Mouse (Mus musculus) hindbrain, postnatal 0 days (tissue): ENCODE results near the gene Rnf43. TPM values are rescaled to one million over a fixed set of nuclear protein-coding genes. Genes with fewer than 3 reads are reported as not detected.

ENCODE experiments used
- ATAC-seq: fragments of 200-750 bp; cut with Nextera tagmentation; 2 replicates; pipeline ENCODE4 v1.8.0; 2017; ENCODE audit warnings: mild to moderate bottlenecking, moderate TSS enrichment, moderate library complexity
- DNase-seq: peaks from one replicate; pipeline ENCODE4 v3.0.0-alpha.2; 2015; ENCODE audit warnings: low spot score
- H3K27ac ChIP-seq: fragments of 300-500 bp; sonication (generic); 2 replicates; pipeline ENCODE4 v1.5.1; 2014; ENCODE audit warnings: mild to moderate bottlenecking
- H3K27me3 ChIP-seq: fragments of 300-500 bp; sonication (generic); 2 replicates; pipeline ENCODE4 v1.6.1; 2014; ENCODE audit warnings: low read length, mixed read lengths; ENCODE audit not compliant: insufficient read depth
- H3K36me3 ChIP-seq: fragments of 300-500 bp; sonication (generic); 2 replicates; pipeline ENCODE4 v1.6.1; 2014; ENCODE audit warnings: low read length, mixed read lengths; ENCODE audit not compliant: insufficient read depth
- H3K4me1 ChIP-seq: fragments of 300-500 bp; sonication (generic); 2 replicates; pipeline ENCODE4 v1.6.1; 2014; ENCODE audit warnings: antibody characterized with exemption, low read length, mixed read lengths; ENCODE audit not compliant: insufficient read depth
- H3K4me2 ChIP-seq: fragments of 300-500 bp; sonication (generic); 2 replicates; pipeline ENCODE4 v1.6.1; 2014; ENCODE audit warnings: low read depth, mild to moderate bottlenecking, low read length, moderate library complexity, mixed read lengths
- H3K4me3 ChIP-seq: fragments of 300-500 bp; sonication (generic); 2 replicates; pipeline ENCODE4 v1.5.1; 2014; ENCODE audit warnings: low read length
- H3K9ac ChIP-seq: fragments of 300-500 bp; sonication (generic); replicated peaks from 2 replicates; pipeline ENCODE4 v1.6.1; 2014; ENCODE audit warnings: mild to moderate bottlenecking, low read length, moderate library complexity, mixed read lengths
- H3K9me3 ChIP-seq: fragments of 300-500 bp; sonication (generic); 2 replicates; pipeline ENCODE4 v1.6.1; 2016; ENCODE audit warnings: low read length, mixed read lengths
- CTCF ChIP-seq: IDR thresholded peaks from 2 replicates; pipeline ENCODE4 v1.5.1; 2016; ENCODE audit warnings: antibody characterized with exemption, control low read depth, low read depth
- WGBS: fragments of 180-500 bp; shearing (Covaris S2); extraction: QIAGEN DNeasy Blood & Tissue Kit; methylation state at CpG from one replicate; pipeline ENCODE4 v1.1.7; 2014; 5-methylcytosine and 5-hydroxymethylcytosine counted together
- polyA plus RNA-seq: library from polyadenylated mRNA; unstranded; fragments of >200 nt; fragmentation: Nextera tagmentation; extraction: Ambion mirVana; gene quantifications from 2 replicates; pipeline ENCODE4 v1.2.1, GENCODE M21; 2015
- total RNA-seq: library from RNA; depleted of rRNA; stranded (reverse); fragments of >200 nt; gene quantifications from 2 replicates; pipeline ENCODE4 v1.2.3, GENCODE M21; 2014

Gene Rnf43
- total and polyA plus RNA-seq, 2 experiments from 2014 or later, result 0.85 to 10.7 TPM

GRCm38 (mm10) chr11:87629859-87630258, 32.7 kb upstream of the Rnf43 start:
- 28% methylated on average over 10 of the region's 10 CpGs for WGBS
- ATAC-seq (no peak), DNase-seq (peak; percentile 73)
- Histone ChIP-seq H3K9me3 (no peaks in the 10 kb centered on the region), H3K4me1 (no peaks in the 10 kb centered on the region), H3K27ac (no peak overlapping the region), H3K4me3 (no peak overlapping the region), H3K4me2 (no peak overlapping the region), H3K9ac (no peak overlapping the region), H3K36me3 (no peaks in the 10 kb centered on the region), H3K27me3 (no peaks in the 10 kb centered on the region)
- peak; percentile 78 for TF ChIP-seq CTCF

GRCm38 (mm10) chr11:87638793-87639192, 23.7 kb upstream of the Rnf43 start:
- Histone ChIP-seq H3K9ac (peak overlapping the region; percentile 28; the same call in 1 of the 2 replicates), H3K36me3 (no peaks in the 10 kb centered on the region), H3K27me3 (no peaks in the 10 kb centered on the region), H3K9me3 (no peaks in the 10 kb centered on the region), H3K4me1 (no peaks in the 10 kb centered on the region), H3K27ac (peak overlapping the region; percentile 12; the same call in 1 of the 2 replicates), H3K4me3 (peak overlapping the region; percentile 32), H3K4me2 (peak overlapping the region; percentile 55)
- DNase-seq, result no peak
- 9% methylated on average over 2 of the region's 2 CpGs for WGBS
- no peak for ATAC-seq
- TF ChIP-seq CTCF, result no peak

DNA sequence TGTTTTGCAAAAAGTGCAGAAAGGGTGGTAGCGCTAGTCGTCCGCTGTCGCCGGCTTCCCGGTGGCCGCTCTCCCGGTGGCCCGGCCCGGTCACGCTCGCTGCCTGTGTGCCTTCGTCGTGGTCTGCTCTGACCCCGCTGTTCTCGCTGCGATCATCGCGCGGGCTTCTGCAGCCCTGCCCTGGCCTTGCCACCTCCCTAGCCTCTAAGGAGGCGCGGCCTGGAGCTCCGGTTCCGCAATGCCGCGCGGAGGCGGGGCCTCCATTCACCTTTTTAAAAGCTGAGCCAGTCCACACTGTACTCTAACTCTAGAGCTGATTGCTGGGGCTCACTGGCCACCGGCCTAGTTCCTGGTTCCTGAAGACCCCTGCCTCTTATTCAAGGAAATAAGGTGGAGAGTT, 23.3 kb upstream of the Rnf43 start:
- H3K27me3 ChIP-seq, result no peaks in the 10 kb centered on the region
- DNase-seq, result peak; percentile 47
- H3K4me1 ChIP-seq, result no peaks in the 10 kb centered on the region
- peak overlapping the region; percentile 32 for H3K4me3 ChIP-seq
- peak overlapping the region; percentile 28 for H3K9ac ChIP-seq
- WGBS, result 5% methylated on average over 29 of the region's 29 CpGs
- ATAC-seq, result peak; percentile 53; the same call in 1 of the 2 replicates
- H3K36me3 ChIP-seq, result no peaks in the 10 kb centered on the region
- H3K4me2 ChIP-seq, result peak overlapping the region; percentile 55
- peak overlapping the region; percentile 12; the same call in 1 of the 2 replicates for H3K27ac ChIP-seq
- no peaks in the 10 kb centered on the region for H3K9me3 ChIP-seq
- no peak for TF ChIP-seq CTCF

- TF ChIP-seq CTCF, result no peak
These were observed 19.7 kb upstream of the Rnf43 start for GRCm38 (mm10) chr11:87642865-87643264.

DNA sequence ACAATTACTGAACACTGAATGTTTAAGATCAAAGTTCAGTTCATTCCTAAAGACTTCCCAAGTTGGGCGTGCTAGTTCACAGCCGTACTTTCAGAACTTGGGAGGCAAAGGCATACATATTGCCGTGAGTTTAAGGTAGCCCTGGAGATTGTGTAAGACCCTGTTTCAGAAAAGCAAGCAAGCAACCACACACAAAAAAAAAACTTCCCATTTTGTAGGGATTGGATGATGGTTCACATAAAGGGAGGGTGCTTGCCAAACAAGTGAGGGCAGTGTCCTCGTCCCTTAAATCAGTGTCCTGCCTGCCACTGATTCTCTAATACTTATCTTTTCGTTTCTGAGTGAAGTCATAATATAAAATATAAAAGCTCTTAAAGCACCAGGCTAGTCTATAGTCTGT, 7.8 kb upstream of the Rnf43 start:
- TF ChIP-seq CTCF, result no peak
- Histone ChIP-seq H3K4me2 (no peak overlapping the region), H3K9me3 (no peaks in the 10 kb centered on the region), H3K4me3 (no peak overlapping the region), H3K4me1 (no peaks in the 10 kb centered on the region), H3K9ac (no peak overlapping the region), H3K27me3 (no peaks in the 10 kb centered on the region), H3K27ac (no peak overlapping the region), H3K36me3 (no peaks in the 10 kb centered on the region)
- ATAC-seq (no peak), DNase-seq (no peak)
- WGBS, result 80% methylated on average over 5 of the region's 5 CpGs

More at GRCm38 (mm10) chr11:87642865-87643264, 19.7 kb upstream of the Rnf43 start:
- H3K9me3 ChIP-seq, result no peaks in the 10 kb centered on the region
- no peaks in the 10 kb centered on the region for H3K27me3 ChIP-seq
- ATAC-seq, result no peak
- H3K4me1 ChIP-seq, result no peaks in the 10 kb centered on the region
- H3K4me3 ChIP-seq, result no peak overlapping the region
- no peak overlapping the region for H3K4me2 ChIP-seq
- no peak for DNase-seq
- no peak overlapping the region for H3K9ac ChIP-seq
- no peaks in the 10 kb centered on the region for H3K36me3 ChIP-seq
- H3K27ac ChIP-seq, result no peak overlapping the region

DNA sequence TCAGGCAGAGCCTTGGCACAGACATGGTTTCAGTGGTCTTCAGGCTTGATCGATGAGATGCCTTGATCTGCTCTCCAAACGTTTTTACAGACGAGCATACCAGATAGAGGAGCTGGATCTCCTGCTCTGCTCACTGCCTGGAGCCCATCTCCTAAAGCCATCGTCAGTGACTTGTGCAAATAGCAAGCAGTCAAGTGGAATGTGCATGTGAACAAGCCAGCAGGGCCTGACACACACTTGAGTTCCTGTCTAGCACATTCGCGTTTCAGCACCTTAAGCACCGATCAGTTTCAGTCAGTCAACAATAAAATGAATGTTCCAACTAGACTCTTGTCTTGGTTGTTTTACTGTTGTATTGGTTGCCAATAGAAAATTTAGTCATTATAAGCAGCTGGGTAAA, 3.3 kb upstream of the Rnf43 start:
- TF ChIP-seq CTCF, result no peak
- Histone ChIP-seq H3K27me3 (no peaks in the 10 kb centered on the region), H3K27ac (no peak overlapping the region), H3K36me3 (no peaks in the 10 kb centered on the region), H3K4me3 (no peak overlapping the region), H3K4me2 (no peak overlapping the region), H3K9me3 (no peaks in the 10 kb centered on the region), H3K9ac (no peak overlapping the region), H3K4me1 (no peaks in the 10 kb centered on the region)
- no peak for DNase-seq
- ATAC-seq, result no peak
- WGBS, result 79% methylated on average over 7 of the region's 7 CpGs

GRCm38 (mm10) chr11:87662822-87663221, 300 bp downstream of the Rnf43 start:
- Histone ChIP-seq H3K27me3 (no peaks in the 10 kb centered on the region), H3K36me3 (no peaks in the 10 kb centered on the region), H3K4me1 (no peaks in the 10 kb centered on the region), H3K9ac (0 out of 2 replicates have a peak overlapping the region, but pooled peaks have one; percentile 9), H3K4me3 (peak overlapping the region; percentile 30), H3K9me3 (no peaks in the 10 kb centered on the region), H3K27ac (no peak overlapping the region), H3K4me2 (peak overlapping the region; percentile 56)
- WGBS, result 10% methylated on average over 14 of the region's 14 CpGs
- no peak for ATAC-seq
- DNase-seq, result no peak
- no peak for TF ChIP-seq CTCF
